Mouse (Mus musculus): Measurements from ENCODE around the gene Olfr1341.

GRCm38 (mm10) chr4:118731875-118732274 lies 28.6 kb downstream of the Olfr1341 start, which contains the start of gene Olfr1339:
- TF ChIP-seq CTCF (IDR thresholded peaks at IDR 0.05; ENCODE audit: borderline replicate concordance, extremely low read depth, insufficient read depth, insufficient read length) (no peak), POLR2A (IDR thresholded peaks at IDR 0.05; ENCODE audit: borderline replicate concordance, extremely low read depth, insufficient read depth, insufficient read length, poor library complexity, severe bottlenecking) (no peak)
